Mouse (Mus musculus): ENCODE results near the gene Ddx27. TPM values are rescaled to one million over a fixed set of nuclear protein-coding genes. Genes with fewer than 3 reads are reported as not detected.

Gene Ddx27
- polyA plus RNA-seq, 2 experiments from 2014 or later, result 33.4 to 61.0 TPM

DNA sequence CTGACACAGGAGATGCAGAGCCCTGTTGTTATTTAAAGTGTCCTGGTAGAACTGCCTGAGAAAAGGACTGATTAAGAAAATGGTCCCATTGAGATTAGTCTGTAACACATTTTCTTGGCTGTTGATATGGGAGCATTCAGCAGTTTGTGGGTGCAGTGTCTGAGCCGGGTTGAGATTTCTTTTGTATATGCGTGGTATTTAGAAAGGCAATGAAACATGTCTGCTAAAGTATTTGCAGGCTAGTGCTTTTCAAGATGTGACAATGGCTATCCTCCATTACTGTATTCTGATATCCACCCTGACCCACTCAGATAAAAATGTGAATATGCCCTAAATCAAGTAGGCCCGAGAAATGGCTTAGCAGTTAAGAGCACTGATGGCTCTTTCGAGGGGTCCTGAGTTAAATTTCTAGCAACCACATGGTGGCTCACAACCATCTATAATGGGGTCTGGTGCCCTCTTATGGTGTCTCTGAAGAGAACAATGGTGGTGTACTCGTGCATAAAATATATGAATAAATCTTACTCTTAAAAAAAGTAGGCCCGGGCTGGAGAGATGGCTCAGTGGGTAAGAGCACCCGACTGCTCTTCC, 49.0 kb downstream of the Ddx27 start:
- no peak for ATAC-seq

DNA sequence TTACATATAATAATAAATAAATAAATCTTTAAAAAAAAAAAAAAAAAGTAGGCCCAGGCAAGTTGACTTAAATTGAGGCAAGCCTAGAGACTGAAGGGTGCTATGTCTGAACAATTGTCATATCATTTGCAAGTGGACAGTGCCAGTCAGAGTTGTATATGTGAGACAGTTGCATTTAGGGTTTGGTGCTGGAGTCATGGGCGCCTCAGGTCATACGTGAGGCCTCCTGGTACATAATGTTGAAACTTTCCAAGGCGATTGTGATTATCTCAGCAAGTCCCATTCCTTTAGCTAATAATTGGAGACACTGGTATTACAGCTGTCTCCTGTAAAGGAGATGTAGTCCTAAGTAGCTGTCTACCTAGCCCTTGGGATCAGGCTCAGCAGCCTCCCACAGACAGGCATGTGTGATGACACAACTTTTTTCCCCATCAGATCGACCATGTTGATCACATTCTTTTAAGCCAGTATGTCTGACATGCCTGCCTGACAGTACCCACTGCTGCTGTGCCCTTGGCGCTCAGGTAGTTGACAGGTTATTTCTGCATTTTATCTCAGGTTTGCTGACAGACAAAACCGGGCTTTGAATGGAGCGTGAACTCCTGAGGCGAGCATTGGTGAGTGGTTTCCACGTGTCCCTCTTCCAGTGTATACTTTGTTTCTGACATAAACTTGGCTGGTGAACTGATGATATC, 49.8 kb downstream of the Ddx27 start:
- ATAC-seq, result no peak

DNA sequence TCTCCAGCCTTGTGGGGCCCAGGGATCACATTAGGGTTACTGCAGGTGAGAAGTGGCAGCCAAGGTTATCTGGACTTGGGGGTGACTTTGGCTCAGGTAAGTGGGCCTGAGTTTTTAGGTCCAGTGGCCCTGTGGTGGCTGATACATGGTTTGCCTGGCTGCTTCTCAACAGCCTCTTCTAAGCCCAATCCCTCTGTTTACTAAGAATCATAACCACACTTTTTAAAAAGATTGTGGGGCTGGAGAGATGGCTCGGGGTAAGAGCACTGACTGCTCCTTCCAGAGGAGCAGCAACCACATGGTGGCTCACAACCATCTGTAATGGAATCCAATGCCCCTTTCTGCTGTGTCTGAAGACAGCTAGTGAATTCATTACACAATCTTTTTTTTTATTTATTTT, 51.0 kb downstream of the Ddx27 start:
- ATAC-seq, result no peak

DNA sequence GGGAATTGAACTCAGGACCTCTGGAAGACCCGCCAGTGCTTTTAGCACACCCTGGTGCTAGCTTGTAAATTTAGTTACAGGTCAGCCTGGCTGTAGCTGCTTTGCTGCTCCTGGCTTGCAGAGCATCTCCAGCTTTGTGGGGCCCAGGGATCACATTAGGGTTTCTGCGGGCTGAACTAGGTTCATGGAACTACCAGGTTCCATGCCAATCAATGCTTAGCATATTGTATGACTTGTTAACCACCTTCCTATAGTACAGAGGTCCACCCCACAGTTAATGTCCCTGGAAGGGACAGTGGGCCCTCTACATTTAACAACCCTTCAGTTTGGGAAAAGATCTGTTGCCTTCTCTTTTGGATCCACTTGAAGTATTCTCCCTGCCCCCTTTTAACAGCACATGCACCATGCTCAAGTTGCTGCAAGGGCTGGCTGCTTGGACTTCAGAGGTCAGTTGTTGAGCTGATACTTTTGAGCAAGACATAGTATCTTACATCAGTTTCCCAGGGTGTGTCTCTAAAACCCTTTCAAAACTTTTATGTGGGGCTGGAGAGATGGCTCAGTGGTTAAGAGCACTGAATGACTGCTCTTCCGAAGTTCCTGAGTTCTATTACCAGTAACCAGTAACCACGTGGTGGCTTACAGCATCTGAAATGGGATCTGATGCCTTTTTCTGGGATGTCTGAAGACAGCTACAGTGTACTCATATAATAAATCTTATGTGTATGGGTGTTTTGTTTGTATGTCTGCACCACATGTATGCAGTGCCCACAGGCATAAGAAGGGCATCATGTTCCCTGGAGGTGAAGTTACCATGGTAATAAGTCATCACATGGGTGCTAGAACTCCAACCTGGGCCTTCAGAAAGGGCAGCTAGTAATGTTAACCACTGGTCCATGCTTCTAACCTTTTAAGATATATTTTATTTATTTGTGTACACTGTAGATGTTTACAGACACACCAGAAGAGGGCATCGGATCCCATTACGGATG, 51.8 kb downstream of the Ddx27 start:
- ATAC-seq, result no peak

DNA sequence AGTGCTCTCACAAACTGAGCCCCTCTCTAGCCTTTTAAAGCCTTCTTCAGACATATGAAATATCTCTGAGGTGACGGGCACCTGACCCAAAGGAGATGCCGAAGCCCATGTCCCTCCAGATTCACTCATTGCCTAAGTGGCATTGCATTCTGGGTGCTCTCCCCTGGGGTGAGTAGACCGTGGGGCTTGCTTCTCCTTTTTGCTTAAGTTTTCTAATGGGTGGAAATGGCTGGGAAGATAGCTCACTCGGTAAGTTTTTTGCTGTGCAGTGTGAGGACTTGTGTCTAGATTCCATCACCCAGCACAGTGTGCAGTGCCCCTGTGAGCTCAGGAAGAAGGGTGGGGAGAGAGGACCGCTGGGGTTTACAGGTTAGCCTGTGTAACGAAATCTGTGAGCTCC, 52.6 kb downstream of the Ddx27 start:
- ATAC-seq, result no peak

DNA sequence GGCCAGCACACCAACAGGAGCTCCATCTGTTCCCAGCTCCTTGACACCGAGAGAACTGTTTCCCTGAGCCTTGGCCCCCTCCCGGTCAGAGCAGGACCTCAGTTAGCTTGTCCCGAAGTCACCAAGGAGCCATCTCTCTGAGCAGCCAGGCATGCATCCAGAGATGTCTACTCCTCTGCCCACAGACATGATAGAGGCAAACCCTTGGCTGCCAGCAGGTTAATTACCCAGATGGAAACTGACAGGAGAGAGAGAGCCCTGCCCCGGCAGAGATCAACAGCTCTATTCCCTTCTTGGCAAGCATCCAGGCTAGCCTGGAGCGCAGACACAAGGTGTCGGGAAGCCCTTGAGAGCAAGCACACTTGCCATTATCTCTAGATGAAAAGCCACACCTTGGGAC, 55.3 kb downstream of the Ddx27 start:
- ATAC-seq, result no peak

DNA sequence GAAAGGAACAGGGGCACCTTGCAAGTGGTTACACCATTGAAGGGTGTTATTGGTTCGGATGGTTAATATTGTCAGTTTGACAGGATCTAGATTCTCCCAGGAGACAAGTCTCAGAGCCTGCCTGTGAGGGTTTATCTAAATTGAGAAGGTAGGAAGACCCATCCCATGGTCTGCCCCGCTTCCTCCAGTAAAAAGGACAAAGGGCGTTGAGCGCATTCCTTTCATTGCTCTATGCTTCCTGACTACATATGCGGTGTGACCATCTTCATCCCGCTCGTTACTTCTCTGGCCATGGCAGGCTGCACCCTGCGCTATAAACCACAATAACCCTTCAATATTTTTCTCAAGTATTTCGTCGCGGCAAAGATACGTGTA, 56.3 kb downstream of the Ddx27 start:
- ATAC-seq, result no peak

DNA sequence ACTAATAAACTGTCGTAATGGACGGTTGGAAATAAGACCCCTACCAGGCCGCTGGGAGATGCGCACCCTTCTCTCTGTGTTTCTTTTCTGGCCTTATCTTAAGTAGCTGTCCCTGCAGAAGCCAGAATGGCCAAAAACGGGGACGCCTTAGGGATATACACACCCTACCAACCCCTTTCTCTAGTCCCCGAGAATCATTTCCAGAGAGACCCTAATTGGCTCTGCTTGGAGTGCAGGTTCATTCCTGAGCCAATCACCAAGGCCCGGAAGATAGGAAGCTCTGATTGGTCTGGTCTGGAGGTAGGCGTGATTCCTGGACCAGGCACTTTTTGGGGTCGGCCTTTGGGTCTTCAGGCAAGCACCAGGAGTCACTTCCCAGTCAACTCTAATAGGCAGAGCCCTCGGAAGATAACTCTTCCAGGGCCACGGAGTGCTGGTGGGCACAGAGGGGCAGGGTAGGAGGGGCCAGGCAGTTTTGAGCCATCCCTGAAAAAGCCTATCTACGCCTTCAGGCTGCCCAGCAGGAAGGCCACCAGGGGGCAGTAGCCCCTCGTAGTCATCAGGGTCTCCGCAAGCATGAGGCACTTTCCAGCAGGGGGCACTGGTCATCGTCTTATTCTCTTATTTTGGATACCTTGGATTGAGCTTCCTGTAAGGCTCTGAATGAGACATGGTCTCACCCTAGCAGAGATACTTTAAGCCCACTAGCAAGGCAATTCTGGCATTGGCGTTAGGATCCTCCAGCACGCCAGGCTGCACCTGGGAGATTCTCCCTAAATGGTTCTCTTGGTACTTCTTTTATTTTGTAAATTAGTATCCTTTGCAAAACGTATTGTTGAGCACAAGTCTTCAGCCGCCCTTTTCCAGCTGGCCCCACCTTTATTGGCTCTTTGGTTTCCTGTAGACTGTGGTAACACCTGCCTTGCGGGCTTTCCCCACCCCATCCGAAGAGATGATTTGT, 56.9 kb downstream of the Ddx27 start:
- peak; percentile 89 for ATAC-seq

DNA sequence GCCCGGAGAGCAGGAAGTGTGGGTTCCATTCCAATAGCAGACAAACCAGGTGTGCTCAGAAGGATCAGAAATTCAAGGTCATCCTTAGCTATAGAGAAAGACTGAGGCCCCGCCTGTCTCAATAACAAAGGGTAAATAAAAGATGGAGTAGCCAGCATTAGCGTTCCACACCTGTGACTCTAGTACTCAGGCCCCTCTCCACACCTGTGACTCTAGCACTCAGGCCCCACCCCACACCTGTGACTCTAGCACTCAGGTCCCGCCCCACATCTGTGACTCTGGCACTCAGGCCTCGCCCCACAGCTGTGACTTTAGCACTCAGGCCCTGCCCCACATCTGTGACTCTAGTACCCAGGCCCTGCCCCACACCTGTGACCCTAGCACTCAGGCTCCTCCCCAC, 59.6 kb downstream of the Ddx27 start:
- ATAC-seq, result no peak

DNA sequence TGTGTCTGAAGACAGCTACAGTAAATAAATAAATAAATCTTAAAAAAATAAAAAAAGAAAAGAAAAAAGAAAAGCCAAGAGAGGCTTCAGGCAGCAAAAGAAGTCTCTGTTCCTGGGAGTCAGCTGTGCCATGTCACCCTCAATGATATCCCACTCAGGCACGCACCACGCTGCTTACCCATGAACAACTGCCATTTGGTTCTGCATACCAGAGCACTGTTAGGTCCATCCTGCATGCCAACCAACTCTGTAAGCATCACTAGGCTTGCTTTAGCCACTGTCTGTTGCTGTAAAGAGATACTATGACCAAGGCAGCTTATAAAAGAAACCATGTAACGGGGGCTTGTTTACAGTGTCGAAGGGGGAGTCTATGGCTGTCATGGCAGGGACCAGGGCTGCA, 61.4 kb downstream of the Ddx27 start:
- no peak for ATAC-seq

DNA sequence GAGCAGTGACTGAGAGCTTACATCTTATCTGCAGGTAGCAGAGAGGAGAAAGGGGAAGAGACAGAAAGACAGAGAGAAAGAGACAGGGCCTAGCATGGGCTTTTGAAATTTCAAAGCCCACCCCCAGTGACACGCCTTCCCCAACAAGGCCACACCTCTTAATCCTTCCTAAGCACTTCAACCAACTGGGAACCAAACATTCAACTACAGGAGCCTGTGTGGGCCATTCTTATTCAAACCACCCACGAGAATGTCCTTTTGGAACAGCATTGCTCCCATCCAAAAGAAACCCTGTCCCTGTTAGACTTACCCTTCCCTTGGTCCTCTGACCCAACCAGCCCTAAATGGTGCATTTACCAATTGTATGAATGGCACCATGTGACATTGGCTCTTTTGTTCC, 61.8 kb downstream of the Ddx27 start:
- ATAC-seq, result no peak

DNA sequence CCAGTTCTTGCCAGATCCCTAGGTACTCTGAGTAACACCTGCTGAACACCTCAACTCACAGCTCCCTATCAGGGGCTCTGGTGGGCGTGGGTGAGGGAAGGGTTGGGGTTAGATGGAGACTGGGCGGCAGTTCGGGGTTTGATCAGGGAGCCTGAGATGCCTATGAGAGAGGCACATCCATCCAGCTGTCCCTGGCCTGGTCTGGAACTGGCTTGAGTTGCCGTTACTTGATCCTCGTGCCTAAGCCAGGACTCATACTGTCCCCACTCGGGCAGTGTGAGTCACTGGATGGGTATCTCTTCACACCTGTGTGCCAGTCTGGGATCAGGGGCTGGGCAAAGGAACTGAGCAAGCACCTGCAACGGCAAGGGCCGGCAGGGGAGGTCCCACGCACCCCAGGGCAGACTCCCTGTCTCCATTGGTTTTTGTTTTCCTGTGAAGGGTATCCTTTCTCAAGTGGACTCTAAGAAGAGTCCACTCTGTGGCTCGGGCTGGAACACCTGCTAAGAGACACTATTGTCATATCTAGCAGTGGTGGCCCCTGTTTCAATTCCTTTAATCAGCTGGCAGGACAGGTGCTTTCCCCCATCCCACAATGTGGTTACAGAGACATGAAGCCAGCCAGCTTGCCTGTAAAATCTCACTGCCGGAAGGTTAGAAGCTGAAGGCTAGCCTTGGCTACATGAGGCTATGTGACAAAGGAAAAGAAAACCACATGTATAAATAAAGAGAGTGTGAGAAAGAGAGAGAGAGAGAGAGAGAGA, 62.4 kb downstream of the Ddx27 start:
- ATAC-seq, result no peak

DNA sequence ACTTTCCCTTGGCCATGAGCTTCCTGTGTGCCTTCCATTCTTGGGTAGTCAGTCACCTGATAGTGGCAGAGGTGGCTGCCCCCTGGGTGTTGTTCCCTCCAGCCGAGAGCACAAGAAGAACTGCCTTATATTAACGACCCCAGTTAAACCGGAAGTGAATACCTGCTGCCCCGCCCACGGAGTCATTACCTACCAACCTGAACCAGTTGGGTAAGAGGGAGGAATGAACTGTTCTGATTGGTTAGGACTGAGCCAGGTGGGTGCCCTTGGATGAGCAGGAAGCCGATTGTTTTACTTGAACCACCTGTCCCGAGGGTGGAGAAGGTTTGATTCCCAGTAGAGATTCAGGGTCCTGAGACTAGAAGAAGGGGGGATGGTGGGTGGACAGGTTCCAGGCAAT, 63.5 kb downstream of the Ddx27 start:
- no peak for ATAC-seq

DNA sequence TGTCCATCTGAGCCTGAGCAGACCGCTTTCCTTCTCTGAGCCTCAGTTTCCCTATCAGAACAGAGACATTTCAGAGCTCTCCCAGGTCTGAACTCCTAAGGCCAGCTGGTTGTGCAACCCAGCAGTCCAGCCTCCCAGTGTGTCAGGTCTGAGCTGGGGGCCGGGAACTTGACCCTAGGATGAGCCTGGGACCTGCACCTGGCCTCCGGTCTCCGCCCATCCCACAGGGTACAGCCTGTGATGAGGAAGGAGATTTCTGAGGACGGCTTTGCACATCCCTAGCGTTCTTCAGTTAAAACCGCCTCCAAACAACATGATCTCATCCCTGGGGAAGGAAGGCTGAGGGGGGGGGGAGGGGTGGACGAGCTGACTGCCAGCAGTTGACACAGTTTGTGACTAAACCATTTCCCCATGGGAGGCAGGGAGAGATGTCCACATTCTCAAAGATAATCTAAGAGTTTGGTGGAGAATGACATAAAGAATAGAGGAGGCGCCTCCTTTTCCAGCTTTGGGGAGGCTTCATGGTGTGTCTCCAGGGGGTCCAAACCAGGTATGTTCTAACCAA, 64.0 kb downstream of the Ddx27 start:
- no peak for ATAC-seq

DNA sequence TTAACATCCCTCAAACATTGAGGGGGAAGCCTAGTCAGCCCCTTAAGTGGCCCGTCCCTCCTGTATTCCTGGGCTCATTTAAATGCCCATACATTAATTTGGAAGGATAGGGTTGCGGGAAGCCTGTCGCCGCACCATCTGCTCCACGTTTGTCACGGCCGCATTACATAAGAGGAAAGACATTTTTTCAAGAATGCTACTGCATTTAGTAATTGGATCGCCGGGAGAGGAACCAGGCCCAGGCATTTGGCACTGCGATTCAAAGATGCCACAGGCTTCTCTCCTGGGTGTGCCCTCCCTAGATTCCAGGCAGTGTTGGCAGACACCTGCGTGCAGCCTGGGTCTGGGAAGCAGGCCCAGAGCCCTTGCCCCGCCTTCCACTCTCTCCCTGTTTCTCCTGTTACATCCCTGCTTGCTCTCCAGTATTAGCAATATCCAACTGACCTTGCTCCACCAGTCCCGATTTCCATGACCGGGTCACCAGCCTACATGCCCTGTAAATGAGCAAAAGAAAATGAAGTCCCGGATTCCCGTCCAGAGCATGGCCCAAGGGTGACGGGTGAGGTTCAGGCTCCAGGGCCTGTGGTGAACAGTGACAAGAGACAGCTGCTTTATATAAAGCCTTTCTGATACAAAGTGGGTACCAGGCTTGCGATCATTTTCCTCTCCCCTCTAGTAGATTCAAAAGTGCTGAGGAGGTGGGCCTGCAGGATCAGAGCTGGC, 64.7 kb downstream of the Ddx27 start:
- no peak for ATAC-seq

DNA sequence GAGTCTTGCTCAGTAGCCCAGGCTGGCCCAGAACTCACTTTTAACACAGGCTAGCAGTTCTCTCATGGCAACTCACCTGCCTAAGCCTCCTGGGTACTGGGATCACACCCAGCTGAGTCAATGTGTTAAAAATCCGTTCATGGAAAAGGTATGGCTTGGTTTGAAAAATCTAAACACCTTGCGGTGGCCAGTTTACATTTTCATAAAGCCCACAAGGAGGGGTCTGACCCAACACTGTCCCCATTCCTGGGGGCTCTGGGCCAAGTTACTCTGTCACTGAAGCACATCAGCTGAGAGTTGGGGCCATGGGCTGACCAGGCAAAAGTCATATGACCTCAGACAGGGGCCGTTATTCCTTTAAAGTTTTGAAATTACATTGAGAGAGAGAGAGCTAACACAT, 65.4 kb downstream of the Ddx27 start:
- ATAC-seq, result no peak

DNA sequence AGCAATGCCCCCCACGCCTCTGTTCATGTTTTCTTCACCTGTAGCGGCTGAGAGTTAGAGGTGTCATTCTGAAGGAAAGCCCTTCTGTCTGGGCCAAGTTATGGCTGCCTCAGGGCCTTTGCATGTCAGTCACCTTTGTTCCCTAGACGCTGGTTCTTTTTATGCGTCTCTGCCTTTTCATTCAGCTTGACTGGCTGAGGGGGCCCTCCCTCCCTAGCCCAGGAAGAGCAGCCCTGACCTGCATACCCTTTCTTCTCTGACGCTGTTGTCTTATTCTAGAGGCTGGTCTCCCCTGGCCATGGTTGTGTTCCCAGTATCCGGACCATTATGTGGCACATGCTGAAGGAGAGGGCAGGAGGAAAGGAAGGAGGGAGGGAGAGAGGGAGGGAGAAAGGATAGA, 66.1 kb downstream of the Ddx27 start:
- ATAC-seq, result no peak

DNA sequence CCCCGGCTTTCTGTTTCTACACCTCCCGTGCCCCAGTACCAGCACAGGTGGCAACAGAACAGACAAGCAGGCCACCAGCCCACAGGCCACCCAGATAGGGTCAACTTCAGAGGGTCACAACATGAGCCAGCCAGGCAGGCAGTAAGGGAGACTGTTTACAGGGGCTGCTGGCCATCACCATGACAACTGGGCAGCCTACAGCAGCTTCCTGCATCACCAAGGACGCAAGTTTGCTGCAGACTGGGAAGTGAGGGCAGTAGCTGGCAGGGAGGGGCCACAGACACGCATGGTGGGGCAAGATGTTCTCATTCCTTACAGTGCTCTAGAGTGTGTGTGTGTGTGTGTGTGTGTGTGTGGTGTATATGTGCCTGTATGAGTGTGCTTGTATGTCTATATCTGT, 66.6 kb downstream of the Ddx27 start:
- ATAC-seq, result peak; percentile 70
